Mouse (Mus musculus) lung, postnatal 36 days (tissue): ENCODE results near the gene Tarbp1.

Experiments
- DNase-seq: peaks from one replicate; pipeline ENCODE4 v3.0.0; 2022; ENCODE audit warnings: mixed read lengths

Tarbp1 gene

GRCm38 (mm10) chr8:126474299-126475187 lies at the start of gene Tarbp1:
Tarbp1 (minus strand) TSS chr8:126475065.
- DNase-seq, result peak; percentile 89

GRCm38 (mm10) chr8:126524233-126524985 lies 49.5 kb upstream of the Tarbp1 start:
- peak; percentile 91 for DNase-seq

GRCm38 (mm10) chr8:126523060-126523574 lies 48.3 kb upstream of the Tarbp1 start:
- DNase-seq, result peak; percentile 57

- no peak for DNase-seq
Observed at GRCm38 (mm10) chr8:126519447-126519975, 44.6 kb upstream of the Tarbp1 start.

- peak; percentile 98 for DNase-seq
Observed at GRCm38 (mm10) chr8:126516620-126517577, 42.0 kb upstream of the Tarbp1 start.

- DNase-seq, result peak; percentile 86
Observed at GRCm38 (mm10) chr8:126514011-126514964, 39.4 kb upstream of the Tarbp1 start.

- DNase-seq, result no peak
Observed at GRCm38 (mm10) chr8:126510866-126511265, 36.0 kb upstream of the Tarbp1 start.

GRCm38 (mm10) chr8:126509635-126510034 lies 34.8 kb upstream of the Tarbp1 start:
- DNase-seq, result no peak

GRCm38 (mm10) chr8:126508871-126509586 lies 34.2 kb upstream of the Tarbp1 start:
- DNase-seq, result no peak

- DNase-seq, result no peak
Observed at GRCm38 (mm10) chr8:126508221-126508620, 33.4 kb upstream of the Tarbp1 start.

- DNase-seq, result no peak
Observed at GRCm38 (mm10) chr8:126504492-126505182, 29.8 kb upstream of the Tarbp1 start.

- DNase-seq, result no peak
Observed at GRCm38 (mm10) chr8:126502722-126503121, 27.9 kb upstream of the Tarbp1 start.

GRCm38 (mm10) chr8:126499371-126499770 lies 24.5 kb upstream of the Tarbp1 start:
- no peak for DNase-seq

GRCm38 (mm10) chr8:126498465-126498864 lies 23.6 kb upstream of the Tarbp1 start:
- no peak for DNase-seq

GRCm38 (mm10) chr8:126497541-126498428 lies 22.9 kb upstream of the Tarbp1 start:
- DNase-seq, result peak; percentile 95

- no peak for DNase-seq
Observed at GRCm38 (mm10) chr8:126496915-126497314, 22.1 kb upstream of the Tarbp1 start.

GRCm38 (mm10) chr8:126495461-126495860 lies 20.6 kb upstream of the Tarbp1 start:
- DNase-seq, result no peak
